Comparison of ENCODE assay signal across 7 mouse cellular contexts in genomic region chr8:4588165-4589000, GRCm38 (mm10). TPM values are rescaled to one million over a fixed set of nuclear protein-coding genes. Genes with fewer than 3 reads are reported as not detected.
DNase-seq lines count a peak whose midpoint lies in the region; ATAC-seq and TF ChIP-seq lines count a peak whose summit lies in the region.

No protein-coding gene starts in this region.

- TF ChIP-seq CTCF in cortical plate, adult 2 months (IDR thresholded peaks at IDR 0.05; ENCODE audit: extremely low read depth, insufficient read depth, low read length), result peak; percentile 55; the same call in 1 of the 2 replicates
- TF ChIP-seq CTCF in lung, postnatal 0 days (IDR thresholded peaks at IDR 0.05), result peak; percentile 77

- H3K4me2 ChIP-seq in heart, embryonic 14.5 days (ENCODE audit: low read length), result no peak overlapping the region
- no peak overlapping the region for H3K4me2 ChIP-seq in lung, postnatal 0 days (replicated peaks; ENCODE audit: low read depth, low read length)

- ATAC-seq in heart, embryonic 14.5 days (ENCODE audit: insufficient number of reproducible peaks, insufficient read depth, low FRiP score, low read depth), result no peak
- no peak for ATAC-seq in lung, postnatal 0 days

- H3K4me3 ChIP-seq in cortical plate, adult 2 months (ENCODE audit: insufficient read depth, low read length), result no peak overlapping the region
- H3K4me3 ChIP-seq in heart, embryonic 14.5 days (ENCODE audit: control insufficient read depth in 1 of 2, insufficient read depth in 1 of 2, low read depth in 1 of 2, low read length in 2 of 2), result no peak overlapping the region
- H3K4me3 ChIP-seq in lung, postnatal 0 days (ENCODE audit: low read depth, low read length), result no peak overlapping the region

- H3K9ac ChIP-seq in heart, embryonic 14.5 days (ENCODE audit: low read length), result peak overlapping the region; percentile 34; the same call in 1 of the 2 replicates
- no peak overlapping the region for H3K9ac ChIP-seq in lung, postnatal 0 days (replicated peaks; ENCODE audit: low read depth)

- no peaks in the 10 kb centered on the region for H3K9me3 ChIP-seq in heart, embryonic 14.5 days (ENCODE audit: control insufficient read depth, low read length)
- no peaks in the 10 kb centered on the region for H3K9me3 ChIP-seq in lung, postnatal 0 days (ENCODE audit: low read length)

- WGBS in heart, embryonic 14.5 days, result 34% methylated on average over 9 of the region's 9 CpGs
- 37% methylated on average over 9 of the region's 9 CpGs for WGBS in lung, postnatal 0 days

- no peaks in the 10 kb centered on the region for H3K4me1 ChIP-seq in cortical plate, adult 2 months (ENCODE audit: control insufficient read depth, insufficient read depth, low read length)
- no peaks in the 10 kb centered on the region; a peak in 1 of 4 replicates for H3K4me1 ChIP-seq in heart, embryonic 14.5 days (ENCODE audit: control insufficient read depth in 2 of 2, insufficient read depth in 2 of 2, low read length in 2 of 2)
- no peaks in the 10 kb centered on the region for H3K4me1 ChIP-seq in lung, postnatal 0 days (ENCODE audit: insufficient read depth, low read depth, low read length)

- H3K27ac ChIP-seq in cortical plate, adult 2 months (ENCODE audit: insufficient read depth, low read length), result no peak overlapping the region
- no peak overlapping the region for H3K27ac ChIP-seq in heart, embryonic 14.5 days (replicated peaks in 1 of 2; ENCODE audit: control insufficient read depth in 1 of 2, insufficient read depth in 1 of 2, low read depth in 2 of 2, low read length in 2 of 2)
- no peak overlapping the region for H3K27ac ChIP-seq in lung, postnatal 0 days (ENCODE audit: low read length)

- TF ChIP-seq POLR2A in cortical plate, adult 2 months (IDR thresholded peaks at IDR 0.05; ENCODE audit: extremely low read depth, insufficient read depth, low read length), result no peak

- TF ChIP-seq EP300 in lung, postnatal 0 days (IDR thresholded peaks at IDR 0.05), result no peak

- no peaks in the 10 kb centered on the region for H3K36me3 ChIP-seq in heart, embryonic 14.5 days (ENCODE audit: control insufficient read depth, insufficient read depth, low read length)
- H3K36me3 ChIP-seq in lung, postnatal 0 days (ENCODE audit: insufficient read depth, low read length), result no peaks in the 10 kb centered on the region

- no peaks in the 10 kb centered on the region for H3K27me3 ChIP-seq in heart, embryonic 14.5 days (ENCODE audit: control insufficient read depth, insufficient read depth, low read length)
- H3K27me3 ChIP-seq in lung, postnatal 0 days (replicated peaks; ENCODE audit: insufficient read depth, low read length), result no peaks in the 10 kb centered on the region

- peak; percentile 63 for DNase-seq in CD4-positive, CD25-positive, alpha-beta regulatory T cell, adult 2 months (ENCODE audit: low read depth, low spot score)
- DNase-seq in Muller cell, postnatal 12 days (ENCODE audit: inconsistent ontology term), result peak; percentile 61
- DNase-seq in kidney, postnatal 14 days, result peak; percentile 33
- DNase-seq in lung, postnatal 0 days (ENCODE audit: low spot score), result peak; percentile 83
- peak; percentile 60 for DNase-seq in retina, postnatal 7 days (ENCODE audit: low read depth, low spot score)

RNA-seq across cellular contexts. Expression of gene Zfp958, which starts 24.6 kb away (rescaled TPM):
- polyA plus RNA-seq in cortical plate, adult 2 months (2012; rRNA removed), result 6.8 and 6.9 TPM in 2 replicates
- 7.7 and 9.6 TPM in 2 replicates for polyA plus RNA-seq in heart, embryonic 14.5 days (2014; fragmentation: Nextera tagmentation; extraction: Ambion mirVana)
- 9.3 and 9.6 TPM in 2 replicates for polyA plus RNA-seq in lung, postnatal 0 days (2015; fragmentation: Nextera tagmentation; extraction: Ambion mirVana)

Comparison
In these comparisons a context has a peak if more than half of its experiments do, and no peak if none do; other contexts are left out.
1. DNase-seq: peak in every context shown above with its lines; median percentile 83 in lung, postnatal 0 days; 63 in CD4-positive, CD25-positive, alpha-beta regulatory T cell, adult 2 months; 61 in Muller cell, postnatal 12 days; 60 in retina, postnatal 7 days; 33 in kidney, postnatal 14 days.